Mouse (Mus musculus) layer of hippocampus, postnatal 10 days (tissue): ENCODE results near the gene Scaf1. TPM values are rescaled to one million over a fixed set of nuclear protein-coding genes. Genes with fewer than 3 reads are reported as not detected.
A peak's percentile ranks its signal among the peaks of the same experiment; 100 is the strongest.

Experiments used
- DNase-seq, 2 experiments: peaks; one replicate each; pipeline ENCODE4 v3.0.0; 2021; ENCODE audit warnings: low spot score in 2 of 2
- long read RNA-seq: library from polyadenylated mRNA; stranded (forward); transcript quantifications from one replicate; pipeline ENCODE4 v2.0.0, GENCODE M21; 2023
- total RNA-seq, 2 experiments: library from RNA; stranded (reverse); gene quantifications; 2 replicates each; pipeline ENCODE4 v1.2.3; 2021

The Scaf1 gene
- 100 to 1,000 TPM; 141 to 145 TPM for total RNA-seq
- long read RNA-seq, full-length matches to known transcripts, result 4 of 46 reads
- long read RNA-seq, partial matches to known transcripts, result 36 of 46 reads
- long read RNA-seq, other reads (novel, unspliced or antisense), result 6 of 46 reads

DNA sequence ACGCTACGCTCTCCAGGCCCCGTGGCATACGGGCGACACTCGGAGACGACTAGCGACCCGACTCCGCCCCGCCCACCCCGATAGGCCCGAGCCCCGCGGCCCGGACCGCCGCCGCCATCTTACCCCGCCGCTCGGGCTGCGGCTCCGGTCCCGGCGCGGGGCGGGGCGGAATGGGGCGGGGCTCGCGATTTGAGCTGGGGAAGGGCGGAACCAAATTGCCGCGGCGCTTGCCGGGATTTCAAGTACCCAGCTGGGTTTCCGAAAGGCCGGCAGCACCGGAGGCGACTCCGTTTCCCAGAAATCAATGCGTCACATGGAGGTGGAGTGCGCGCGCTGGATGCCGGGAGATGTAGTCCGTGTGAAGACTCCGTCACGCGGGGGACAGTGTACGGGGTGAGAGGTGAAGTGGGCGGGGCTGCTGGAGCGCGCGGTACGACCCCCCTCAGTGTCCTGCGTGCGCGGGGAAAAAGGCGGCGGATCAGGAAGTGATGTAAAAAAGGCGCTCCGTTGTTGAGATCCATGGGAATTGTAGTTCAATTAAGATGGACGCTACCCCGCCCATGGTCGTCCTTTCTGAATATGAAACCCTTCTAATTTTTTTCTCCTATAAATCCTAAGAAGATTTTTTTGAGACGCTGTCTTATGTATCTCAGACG is at the start of gene Scaf1:
Gene Scaf1, minus strand, starts transcription at position 407 of the 656 bp plus-strand sequence.
- peak; percentile 98 to 99 for DNase-seq

DNA sequence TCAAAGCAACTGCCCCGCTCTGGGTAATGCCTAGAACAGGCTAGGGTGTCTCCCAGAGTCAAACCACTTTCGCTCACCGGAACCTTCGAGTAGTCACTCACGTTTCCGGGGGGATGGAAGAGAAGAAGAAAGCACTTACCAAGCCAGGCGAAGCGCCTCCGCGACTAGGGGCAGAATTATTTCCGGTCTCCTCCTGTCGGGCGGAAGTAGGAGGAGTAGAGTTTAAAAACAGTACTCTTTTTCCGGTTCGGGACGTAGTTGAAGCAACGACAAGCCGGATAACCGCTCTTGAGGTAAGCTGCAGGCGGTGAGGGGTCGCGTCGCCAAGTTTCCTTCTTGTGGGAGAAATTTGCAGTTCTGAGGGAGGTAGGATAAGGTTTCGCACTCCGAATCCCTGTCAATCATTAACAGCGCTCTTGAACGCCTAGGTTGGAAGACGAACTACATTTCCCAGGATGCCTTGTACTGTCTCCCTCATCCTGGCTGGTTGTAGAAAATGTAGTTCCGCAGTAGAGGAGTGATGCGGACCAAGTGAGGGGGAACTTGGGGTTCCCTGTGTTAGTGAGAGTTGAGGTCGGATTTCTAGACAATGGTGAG is 46.2 kb upstream of the Scaf1 start, which contains the start of the genes Nosip and Prrg2:
Gene Nosip, plus strand, starts transcription at position 191 of the 597 bp plus-strand sequence.
Gene Prrg2, minus strand, starts transcription at position 439 of the 597 bp plus-strand sequence.
- DNase-seq, result peak; percentile 95 to 96

GRCm38 (mm10) chr7:45061532-45062075 is 45.4 kb upstream of the Scaf1 start:
- DNase-seq, result no peak

GRCm38 (mm10) chr7:45060632-45061122 is 44.5 kb upstream of the Scaf1 start:
- DNase-seq, result no peak

DNA sequence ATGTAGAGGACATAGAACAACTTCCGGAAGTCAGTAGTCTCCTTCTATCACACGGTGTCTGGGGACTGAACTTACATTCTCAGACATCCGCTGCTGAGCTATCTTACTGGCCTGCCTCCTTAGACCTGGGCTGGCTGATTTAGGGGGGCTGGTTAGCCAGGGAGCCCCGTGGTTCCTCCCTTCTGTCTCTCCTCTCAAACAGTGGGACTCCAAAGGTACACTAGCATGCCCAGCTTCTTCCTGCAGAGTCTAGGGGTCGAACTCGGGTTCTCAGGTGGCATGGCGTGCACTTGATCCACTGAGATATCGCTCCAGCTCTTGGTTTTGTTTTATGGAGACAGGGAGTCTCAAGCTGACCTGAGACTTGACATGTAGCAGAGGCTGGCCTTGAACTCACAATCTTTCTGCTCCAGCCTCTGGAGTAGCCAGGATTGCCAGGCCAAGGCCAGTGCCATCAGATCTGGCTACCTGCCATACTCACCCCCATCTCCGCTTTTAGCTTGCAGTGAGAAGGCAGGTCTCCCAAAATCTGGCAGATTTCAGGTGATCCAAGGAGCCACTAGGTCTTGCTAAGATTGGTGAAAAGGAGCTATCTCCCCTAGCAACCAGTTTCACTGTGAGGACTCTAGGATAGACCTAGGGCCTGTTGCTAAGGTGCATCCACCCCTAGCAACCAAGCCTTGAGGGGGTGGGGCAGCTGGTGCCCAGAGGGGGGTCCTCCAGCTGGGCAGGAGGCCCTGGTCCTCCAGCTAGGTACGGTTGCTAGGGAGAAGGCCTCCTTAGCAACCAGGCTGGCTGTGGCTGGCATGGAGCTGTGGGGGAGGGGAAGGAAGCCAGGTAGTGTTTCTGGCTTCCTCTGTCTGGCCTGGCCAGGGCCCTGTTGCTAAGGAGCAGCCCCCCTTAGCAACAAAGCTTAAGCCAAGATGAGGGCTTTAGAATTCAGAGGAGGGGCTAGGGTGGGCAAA is 42.7 kb upstream of the Scaf1 start:
- DNase-seq, result no peak

DNA sequence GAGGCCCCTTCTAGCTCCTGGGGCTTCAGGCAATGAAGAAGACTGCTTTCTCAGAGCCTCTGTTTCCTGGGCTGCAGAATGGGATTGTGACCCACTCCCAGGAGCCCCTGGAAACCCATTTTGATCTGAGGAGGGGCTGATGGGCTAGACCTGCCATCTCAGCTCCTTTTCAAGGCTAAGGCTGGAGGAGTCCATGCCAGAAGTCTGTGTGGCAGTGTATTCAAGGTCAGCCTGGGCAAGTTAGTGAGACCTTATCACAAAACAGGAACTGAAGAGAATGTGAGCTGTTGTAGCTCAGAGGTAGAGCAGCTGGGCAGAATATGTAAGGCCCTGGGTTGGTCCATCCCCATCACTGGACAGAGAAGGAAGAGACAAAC is 40.8 kb upstream of the Scaf1 start:
- no peak for DNase-seq

GRCm38 (mm10) chr7:45056329-45056971 is 40.3 kb upstream of the Scaf1 start:
- DNase-seq, result no peak

- peak; percentile 82 to 89 for DNase-seq
Observed at GRCm38 (mm10) chr7:45053931-45054510, 37.9 kb upstream of the Scaf1 start.

DNA sequence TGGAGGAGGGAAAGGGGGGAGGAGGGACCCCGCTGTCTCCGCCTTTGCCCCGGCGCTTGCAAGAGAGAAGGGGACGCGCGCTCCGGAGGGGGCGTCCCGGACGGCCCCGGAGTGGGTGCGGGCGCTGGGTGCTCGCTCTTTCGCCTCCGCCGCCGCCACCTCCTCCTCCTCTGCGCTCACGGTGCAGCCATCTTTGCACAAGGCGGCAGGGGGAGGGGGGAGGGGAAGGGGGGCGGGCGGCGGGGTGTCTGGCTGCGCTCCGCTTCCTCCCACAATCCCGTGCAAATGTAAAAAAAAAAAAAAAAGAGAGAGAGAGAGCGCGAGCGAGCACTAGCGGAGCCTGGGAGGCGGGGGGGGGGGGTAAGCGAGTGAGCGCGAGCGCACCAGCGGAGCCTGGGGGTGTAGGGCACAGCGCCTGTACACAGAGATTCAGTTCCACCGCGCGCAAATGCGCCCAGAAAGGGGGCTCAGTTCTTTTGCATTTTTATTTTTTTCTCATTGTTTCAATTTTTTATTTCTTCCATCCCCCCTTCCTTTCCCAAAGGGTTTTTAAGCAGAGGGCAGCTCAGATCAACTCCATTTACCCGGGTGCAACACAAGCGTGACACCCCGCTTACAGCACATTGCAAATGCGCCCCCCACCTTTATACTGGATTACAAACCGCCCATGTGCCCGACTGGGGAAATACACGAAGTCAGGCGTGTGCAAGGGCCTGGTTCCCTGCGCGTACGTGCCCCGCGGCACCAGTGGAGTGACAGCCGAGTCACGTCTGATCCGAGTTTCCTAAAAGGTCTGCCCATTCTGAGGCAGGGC is 37.2 kb upstream of the Scaf1 start:
- DNase-seq, result peak; percentile 75 to 79

DNA sequence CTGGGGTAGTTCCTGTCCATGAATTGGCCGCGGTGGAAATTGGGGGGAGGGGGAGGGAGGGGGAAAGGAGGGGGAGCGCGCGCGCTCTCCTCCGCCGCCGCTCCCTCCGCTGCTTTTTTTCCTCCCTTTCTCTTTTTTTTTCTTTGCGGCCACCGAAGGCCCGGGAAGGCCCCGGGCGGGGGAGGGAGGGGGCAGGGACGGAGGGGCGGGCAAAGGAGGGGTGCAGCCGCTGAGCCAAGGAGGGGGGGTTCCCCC is 36.6 kb upstream of the Scaf1 start, which contains the start of gene Prr12:
Gene Prr12, minus strand, starts transcription at position 20 of the 255 bp plus-strand sequence.
- DNase-seq, result no peak

DNA sequence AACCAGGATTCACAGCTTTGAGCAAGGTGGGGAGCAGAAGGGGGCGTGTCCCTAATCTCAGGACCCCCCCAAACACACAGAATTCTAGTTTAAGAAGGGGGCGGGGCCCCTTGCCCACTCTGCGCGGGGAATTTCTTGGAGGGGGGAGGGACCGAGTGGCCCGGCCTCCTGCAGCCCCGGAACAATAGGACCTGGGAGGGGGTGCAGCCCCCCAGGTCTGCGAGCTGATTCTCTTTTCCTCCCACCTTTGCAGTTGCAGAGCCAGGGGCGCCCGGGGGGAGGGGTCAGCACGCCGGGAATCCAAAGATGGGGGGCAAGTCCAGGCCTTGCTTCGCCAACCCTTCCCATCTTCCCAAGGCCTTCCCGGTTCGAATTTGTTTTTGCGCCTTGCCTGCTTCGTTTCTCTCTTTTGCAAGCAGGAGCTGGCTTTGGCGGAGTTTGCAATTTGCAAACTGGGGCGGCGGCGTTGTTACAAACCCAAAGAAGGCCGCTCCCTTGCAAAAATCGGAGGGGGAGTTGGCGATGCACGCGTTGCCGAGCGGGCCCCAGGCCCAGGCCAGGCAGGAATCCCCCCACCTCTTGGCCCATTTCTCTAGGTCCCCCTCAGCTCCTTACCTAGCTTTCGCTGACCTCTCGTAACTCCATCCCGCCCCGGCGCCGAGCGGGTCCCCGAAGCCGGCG is 36.2 kb upstream of the Scaf1 start:
- DNase-seq, result peak; percentile 50 to 70

GRCm38 (mm10) chr7:45051601-45051974 is 35.4 kb upstream of the Scaf1 start:
- no peak for DNase-seq

DNA sequence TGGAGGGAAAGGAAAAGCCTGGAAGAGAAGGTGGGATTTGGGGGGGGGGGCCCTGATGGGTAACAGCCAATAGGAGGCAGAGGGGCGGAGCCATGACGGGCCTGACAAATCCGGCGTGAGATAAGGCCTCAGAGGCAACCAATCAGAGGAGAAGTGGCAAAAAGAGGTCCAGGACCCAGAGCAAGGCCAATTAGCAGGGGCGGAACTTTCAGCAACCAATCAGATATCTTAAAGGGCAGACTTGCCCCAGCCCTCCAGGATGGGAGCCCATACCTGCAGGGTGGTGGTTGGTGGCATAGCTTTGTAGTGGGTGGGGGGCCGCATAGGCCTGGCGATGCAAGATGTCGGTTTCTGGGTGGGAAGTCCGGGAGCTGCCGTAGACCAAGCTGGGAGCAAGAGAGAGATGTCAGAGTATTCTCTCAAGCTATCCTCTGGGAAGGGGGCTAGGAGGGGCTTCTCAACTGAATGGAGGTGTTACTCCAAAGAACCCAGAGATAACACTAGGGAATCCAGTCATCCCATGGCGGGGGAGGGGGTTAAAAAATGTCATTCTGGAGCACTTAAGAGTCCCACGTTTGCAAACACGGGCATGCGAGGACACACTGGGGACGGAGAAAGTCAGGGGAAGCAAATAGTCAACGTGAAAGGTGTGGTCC is 34.9 kb upstream of the Scaf1 start:
- DNase-seq, result peak; percentile 73 to 78

- no peak for DNase-seq
Observed at GRCm38 (mm10) chr7:45048923-45049657, 32.9 kb upstream of the Scaf1 start.

GRCm38 (mm10) chr7:45048001-45048890 is 32.1 kb upstream of the Scaf1 start:
- DNase-seq, result no peak

DNA sequence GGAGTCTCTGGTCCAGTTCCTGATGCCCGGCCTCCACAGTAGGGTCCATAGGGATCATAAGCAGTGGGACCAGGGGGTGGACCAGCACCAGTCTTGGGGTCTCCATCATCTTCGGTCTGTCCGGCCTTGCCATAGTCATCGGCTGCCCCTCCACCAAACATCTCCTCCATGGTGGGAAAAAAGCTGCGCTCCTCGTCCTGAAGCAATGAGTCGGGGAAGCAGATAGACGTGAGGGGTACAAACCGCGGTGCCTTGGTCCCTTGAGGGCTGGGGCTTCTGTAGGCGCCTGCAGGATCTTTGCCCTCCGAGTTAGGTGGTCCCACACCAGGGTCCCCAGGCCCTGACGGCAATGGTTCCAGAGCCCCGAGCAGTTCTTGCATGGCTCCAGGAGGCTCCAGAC is 31.3 kb upstream of the Scaf1 start:
- no peak for DNase-seq
